In genomic region chr5:124387932-124388331, GRCm38 (mm10) we compare ENCODE assay signal across 10 mouse cellular contexts. TPM values are rescaled to one million over a fixed set of nuclear protein-coding genes. Genes with fewer than 3 reads are reported as not detected.
A peak's percentile ranks its signal among the peaks of the same experiment; 100 is the strongest.
DNase-seq lines count a peak whose midpoint lies in the region; ATAC-seq lines count a peak whose summit lies in the region.
"Had no signal": no experiment of that assay in that cellular context is flagged by ENCODE, and none has a peak within 500 bp of the region (broad histone marks: within the 10 kb centered on the region; RNA-seq: fewer than 3 reads in every experiment).

No protein-coding gene starts in this region.

- no peak overlapping the region for H3K4me3 ChIP-seq in embryonic facial prominence, embryonic 11.5 days (ENCODE audit: low read depth, low read length)
- no peak overlapping the region for H3K4me3 ChIP-seq in embryonic facial prominence, embryonic 10.5 days
- H3K4me3 ChIP-seq in midbrain, embryonic 14.5 days (replicated peaks; ENCODE audit: low read depth, low read length), result no peak overlapping the region
- no peak overlapping the region for H3K4me3 ChIP-seq in midbrain, embryonic 15.5 days
- H3K4me3 ChIP-seq: hindbrain, embryonic 15.5 days; limb, embryonic 12.5 days had no signal

- 78% methylated on average over 5 of the region's 5 CpGs for WGBS in embryonic facial prominence, embryonic 11.5 days
- 82% methylated on average over 5 of the region's 5 CpGs for WGBS in embryonic facial prominence, embryonic 10.5 days
- WGBS in midbrain, embryonic 14.5 days, result 80% methylated on average over 5 of the region's 5 CpGs
- WGBS in midbrain, embryonic 15.5 days, result 79% methylated on average over 5 of the region's 5 CpGs

- ATAC-seq in embryonic facial prominence, embryonic 11.5 days (replicated peaks; ENCODE audit: insufficient number of reproducible peaks, low FRiP score, low TSS enrichment, low read depth), result no peak
- no peak for ATAC-seq in midbrain, embryonic 14.5 days (ENCODE audit: low FRiP score, low TSS enrichment)
- no peak for ATAC-seq in midbrain, embryonic 15.5 days (replicated peaks)
- 0 out of 2 replicates have a peak, but pooled peaks have one; percentile 46 for ATAC-seq in erythroid progenitor cell, adult 5-6 weeks (replicated peaks; ENCODE audit: low FRiP score, poor library complexity, severe bottlenecking)

- H3K36me3 ChIP-seq in embryonic facial prominence, embryonic 11.5 days (replicated peaks; ENCODE audit: control insufficient read depth, insufficient read depth, low read depth, low read length), result peaks cover 21% of the 10 kb centered on the region
- peaks cover 99% of the 10 kb centered on the region for H3K36me3 ChIP-seq in embryonic facial prominence, embryonic 10.5 days (replicated peaks)
- H3K36me3 ChIP-seq in midbrain, embryonic 14.5 days (ENCODE audit: control insufficient read depth, insufficient read depth, low read length), result peaks cover 93% of the 10 kb centered on the region
- peaks cover 70% of the 10 kb centered on the region for H3K36me3 ChIP-seq in midbrain, embryonic 15.5 days (replicated peaks)

- H3K4me1 ChIP-seq in embryonic facial prominence, embryonic 11.5 days (ENCODE audit: control insufficient read depth, insufficient read depth, low read length), result no peaks in the 10 kb centered on the region
- no peaks in the 10 kb centered on the region for H3K4me1 ChIP-seq in embryonic facial prominence, embryonic 10.5 days
- no peaks in the 10 kb centered on the region for H3K4me1 ChIP-seq in midbrain, embryonic 14.5 days (ENCODE audit: control insufficient read depth, insufficient read depth, low read length)
- H3K4me1 ChIP-seq in midbrain, embryonic 15.5 days, result no peaks in the 10 kb centered on the region
- H3K4me1 ChIP-seq: hindbrain, embryonic 15.5 days; limb, embryonic 12.5 days had no signal

- no peaks in the 10 kb centered on the region for H3K27me3 ChIP-seq in embryonic facial prominence, embryonic 11.5 days (ENCODE audit: control insufficient read depth, insufficient read depth, low read length)
- H3K27me3 ChIP-seq in embryonic facial prominence, embryonic 10.5 days (replicated peaks; ENCODE audit: low read depth, poor library complexity, severe bottlenecking), result no peaks in the 10 kb centered on the region
- no peaks in the 10 kb centered on the region for H3K27me3 ChIP-seq in midbrain, embryonic 14.5 days (ENCODE audit: control insufficient read depth, insufficient read depth, low read length)
- no peaks in the 10 kb centered on the region for H3K27me3 ChIP-seq in midbrain, embryonic 15.5 days (replicated peaks)
- H3K27me3 ChIP-seq: hindbrain, embryonic 15.5 days; limb, embryonic 12.5 days had no signal

- no peak overlapping the region for H3K9ac ChIP-seq in embryonic facial prominence, embryonic 11.5 days (replicated peaks; ENCODE audit: low read length)
- no peak overlapping the region for H3K9ac ChIP-seq in midbrain, embryonic 14.5 days (replicated peaks; ENCODE audit: low read length)
- H3K9ac ChIP-seq in midbrain, embryonic 15.5 days, result no peak overlapping the region
- H3K9ac ChIP-seq: hindbrain, embryonic 15.5 days; limb, embryonic 12.5 days had no signal

- no peaks in the 10 kb centered on the region for H3K9me3 ChIP-seq in embryonic facial prominence, embryonic 11.5 days (replicated peaks; ENCODE audit: control insufficient read depth, low read length)
- no peaks in the 10 kb centered on the region for H3K9me3 ChIP-seq in embryonic facial prominence, embryonic 10.5 days
- no peaks in the 10 kb centered on the region for H3K9me3 ChIP-seq in midbrain, embryonic 14.5 days (ENCODE audit: control insufficient read depth, low read length)
- H3K9me3 ChIP-seq in midbrain, embryonic 15.5 days, result no peaks in the 10 kb centered on the region
- H3K9me3 ChIP-seq: hindbrain, embryonic 15.5 days; limb, embryonic 12.5 days had no signal

- no peak overlapping the region for H3K4me2 ChIP-seq in embryonic facial prominence, embryonic 11.5 days (ENCODE audit: low read depth, low read length)
- H3K4me2 ChIP-seq in midbrain, embryonic 14.5 days (ENCODE audit: low read length), result no peak overlapping the region
- H3K4me2 ChIP-seq in midbrain, embryonic 15.5 days, result no peak overlapping the region
- H3K4me2 ChIP-seq: hindbrain, embryonic 15.5 days; limb, embryonic 12.5 days had no signal

- DNase-seq in embryonic facial prominence, embryonic 11.5 days (ENCODE audit: low spot score), result peak; percentile 39
- DNase-seq in embryonic facial prominence, embryonic 10.5 days (ENCODE audit: low spot score), result no peak
- peak; percentile 46 for DNase-seq in midbrain, embryonic 14.5 days
- peak; percentile 27 for DNase-seq in thymus, postnatal 14 days
- no peak for DNase-seq in layer of hippocampus, adult 18-20 months (ENCODE audit: low spot score in 2 of 2)
- no peak for DNase-seq in kidney, postnatal 10 days

- no peak overlapping the region for H3K27ac ChIP-seq in embryonic facial prominence, embryonic 11.5 days (replicated peaks; ENCODE audit: low read depth, low read length)
- H3K27ac ChIP-seq in embryonic facial prominence, embryonic 10.5 days (replicated peaks), result no peak overlapping the region
- no peak overlapping the region for H3K27ac ChIP-seq in midbrain, embryonic 14.5 days (replicated peaks; ENCODE audit: low read depth, low read length)
- no peak overlapping the region for H3K27ac ChIP-seq in midbrain, embryonic 15.5 days
- H3K27ac ChIP-seq: hindbrain, embryonic 15.5 days; limb, embryonic 12.5 days had no signal

RNA-seq across cellular contexts. Expression of gene Cdk2ap1, which starts 25.1 kb away (rescaled TPM):
- polyA plus RNA-seq in embryonic facial prominence, embryonic 11.5 days (2014; fragmentation: Nextera tagmentation; extraction: Ambion mirVana), result 189 and 410 TPM in 2 replicates
- 72.0 and 78.0 TPM in 2 replicates for polyA plus RNA-seq in embryonic facial prominence, embryonic 10.5 days (2016; fragmentation: Nextera tagmentation; extraction: Ambion mirVana)
- 72.3 and 76.7 TPM in 2 replicates for polyA plus RNA-seq in midbrain, embryonic 14.5 days (2014; fragmentation: Nextera tagmentation; extraction: Ambion mirVana)
- 89.3 and 127 TPM in 2 replicates for polyA plus RNA-seq in midbrain, embryonic 15.5 days (2015; fragmentation: Nextera tagmentation; extraction: Ambion mirVana)
- total RNA-seq in erythroid progenitor cell, adult 5-6 weeks (2015; ENCODE audit: low replicate concordance), result 80.5 and 89.0 TPM in 2 replicates
- total RNA-seq in erythroid progenitor cell, adult 5-6 weeks (2017; ENCODE audit: low replicate concordance), result 70.8 and 92.4 TPM in 2 replicates
- 10 to 100 TPM; 88.2 to 94.5 TPM for total RNA-seq in layer of hippocampus, adult 18-20 months (2021)

RNA-seq across cellular contexts. Expression of gene Sbno1, which starts 37.9 kb away (rescaled TPM):
- 74.5 and 75.1 TPM in 2 replicates for polyA plus RNA-seq in embryonic facial prominence, embryonic 11.5 days (2014; fragmentation: Nextera tagmentation; extraction: Ambion mirVana)
- 98.3 and 103 TPM in 2 replicates for polyA plus RNA-seq in embryonic facial prominence, embryonic 10.5 days (2016; fragmentation: Nextera tagmentation; extraction: Ambion mirVana)
- polyA plus RNA-seq in midbrain, embryonic 14.5 days (2014; fragmentation: Nextera tagmentation; extraction: Ambion mirVana), result 70.2 and 114 TPM in 2 replicates
- 98.6 and 102 TPM in 2 replicates for polyA plus RNA-seq in midbrain, embryonic 15.5 days (2015; fragmentation: Nextera tagmentation; extraction: Ambion mirVana)
- total RNA-seq in erythroid progenitor cell, adult 5-6 weeks (2015; ENCODE audit: low replicate concordance), result 43.6 and 59.9 TPM in 2 replicates
- total RNA-seq in erythroid progenitor cell, adult 5-6 weeks (2017; ENCODE audit: low replicate concordance), result 84.5 and 106 TPM in 2 replicates
- total RNA-seq in layer of hippocampus, adult 18-20 months (2021), result 100 to 1,000 TPM; 148 to 154 TPM

RNA-seq across cellular contexts. Expression of gene Kmt5a, which starts 51.8 kb away (rescaled TPM):
- polyA plus RNA-seq in embryonic facial prominence, embryonic 11.5 days (2014; fragmentation: Nextera tagmentation; extraction: Ambion mirVana), result 75.3 and 102 TPM in 2 replicates
- 48.5 and 55.7 TPM in 2 replicates for polyA plus RNA-seq in embryonic facial prominence, embryonic 10.5 days (2016; fragmentation: Nextera tagmentation; extraction: Ambion mirVana)
- 20.9 and 23.2 TPM in 2 replicates for polyA plus RNA-seq in midbrain, embryonic 14.5 days (2014; fragmentation: Nextera tagmentation; extraction: Ambion mirVana)
- polyA plus RNA-seq in midbrain, embryonic 15.5 days (2015; fragmentation: Nextera tagmentation; extraction: Ambion mirVana), result 36.4 and 49.1 TPM in 2 replicates
- total RNA-seq in erythroid progenitor cell, adult 5-6 weeks (2015; ENCODE audit: low replicate concordance), result 307 and 377 TPM in 2 replicates
- total RNA-seq in erythroid progenitor cell, adult 5-6 weeks (2017; ENCODE audit: low replicate concordance), result 344 and 488 TPM in 2 replicates
- 10 to 100 TPM; 66.3 to 73.0 TPM for total RNA-seq in layer of hippocampus, adult 18-20 months (2021)

Comparison
In these comparisons a context has a peak if more than half of its experiments do, and no peak if none do; other contexts are left out.
1. DNase-seq: peak in embryonic facial prominence, embryonic 11.5 days (single experiment), midbrain, embryonic 14.5 days (single experiment) and thymus, postnatal 14 days (single experiment); none in embryonic facial prominence, embryonic 10.5 days (single experiment), layer of hippocampus, adult 18-20 months (0 of 2) and kidney, postnatal 10 days (single experiment).